Mouse (Mus musculus) lung, postnatal 0 days (tissue): ENCODE measurements around the gene Tmem120a. TPM values are rescaled to one million over a fixed set of nuclear protein-coding genes. Genes with fewer than 3 reads are reported as not detected.
A peak's percentile ranks its signal among the peaks of the same experiment; 100 is the strongest.

Experiments
- ATAC-seq: fragments of 200-750 bp; cut with Nextera tagmentation; 2 replicates; pipeline ENCODE4 v1.8.0; 2017; ENCODE audit warnings: moderate library complexity
- DNase-seq: peaks from one replicate; pipeline ENCODE4 v3.0.0-alpha.2; 2016; ENCODE audit warnings: low spot score
- H3K27ac ChIP-seq: fragments of 300-500 bp; sonication (generic); 2 replicates; pipeline ENCODE4 v1.5.1; 2014; ENCODE audit warnings: antibody characterized with exemption, mild to moderate bottlenecking, low read length, mixed read lengths
- H3K27me3 ChIP-seq: fragments of 300-500 bp; sonication (generic); replicated peaks from 2 replicates; pipeline ENCODE4 v1.6.1; 2014; ENCODE audit warnings: low read length, mixed read lengths; ENCODE audit not compliant: insufficient read depth
- H3K36me3 ChIP-seq: fragments of 300-500 bp; sonication (generic); 2 replicates; pipeline ENCODE4 v1.6.1; 2014; ENCODE audit warnings: low read length, mixed read lengths; ENCODE audit not compliant: insufficient read depth
- H3K4me1 ChIP-seq: fragments of 300-500 bp; sonication (generic); 2 replicates; pipeline ENCODE4 v1.6.1; 2014; ENCODE audit warnings: antibody characterized with exemption, low read depth, low read length, mixed read lengths; ENCODE audit not compliant: insufficient read depth
- H3K4me2 ChIP-seq: fragments of 300-500 bp; sonication (generic); replicated peaks from 2 replicates; pipeline ENCODE4 v1.6.1; 2014; ENCODE audit warnings: low read depth, mild to moderate bottlenecking, low read length, moderate library complexity, mixed read lengths
- H3K4me3 ChIP-seq: fragments of 300-500 bp; sonication (generic); 2 replicates; pipeline ENCODE4 v1.5.1; 2014; ENCODE audit warnings: low read depth, low read length
- H3K9ac ChIP-seq: fragments of 300-500 bp; sonication (generic); replicated peaks from 2 replicates; pipeline ENCODE4 v1.6.1; 2014; ENCODE audit warnings: low read depth, mild to moderate bottlenecking
- H3K9me3 ChIP-seq: fragments of 300-500 bp; sonication (generic); 2 replicates; pipeline ENCODE4 v1.6.1; 2016; ENCODE audit warnings: low read length, mixed read lengths
- CTCF ChIP-seq: IDR thresholded peaks from 2 replicates; pipeline ENCODE4 v1.5.1; 2016; ENCODE audit warnings: antibody characterized with exemption, mild to moderate bottlenecking
- EP300 ChIP-seq: IDR thresholded peaks from 2 replicates; pipeline ENCODE4 v1.6.1; 2016; ENCODE audit warnings: antibody characterized with exemption, mild to moderate bottlenecking, control low read depth
- WGBS: fragments of 180-500 bp; shearing (Covaris S2); extraction: QIAGEN DNeasy Blood & Tissue Kit; methylation state at CpG from one replicate; pipeline ENCODE4 v1.1.7; 2014; 5-methylcytosine and 5-hydroxymethylcytosine counted together
- polyA plus RNA-seq: library from polyadenylated mRNA; unstranded; fragments of >200 nt; fragmentation: Nextera tagmentation; extraction: Ambion mirVana; gene quantifications from 2 replicates; pipeline ENCODE4 v1.2.1, GENCODE M21; 2015

Tmem120a gene
- polyA plus RNA-seq, 1 experiment from 2014 or later = 45.2 TPM

GRCm38 (mm10) chr5:135707039-135707438, 37.2 kb downstream of the Tmem120a start:
- Histone ChIP-seq H3K4me2 (no peak overlapping the region), H3K9ac (no peak overlapping the region), H3K9me3 (no peaks in the 10 kb centered on the region), H3K36me3 (peaks cover 9% of the 10 kb centered on the region; the same call in 1 of the 2 replicates), H3K27ac (no peak overlapping the region), H3K27me3 (no peaks in the 10 kb centered on the region), H3K4me1 (no peaks in the 10 kb centered on the region; the same call in 1 of the 2 replicates), H3K4me3 (no peak overlapping the region)
- WGBS = 94% methylated on average over 13 of the region's 13 CpGs
- DNase-seq (no peak), ATAC-seq (no peak)
- TF ChIP-seq EP300 (no peak), CTCF (no peak)

- 88% methylated on average over 4 of the region's 4 CpGs for WGBS
- H3K9me3 ChIP-seq = no peaks in the 10 kb centered on the region
- no peak for ATAC-seq
- no peak overlapping the region for H3K4me2 ChIP-seq
- no peak overlapping the region for H3K4me3 ChIP-seq
- no peak for DNase-seq
- H3K27me3 ChIP-seq = no peaks in the 10 kb centered on the region
- no peak overlapping the region for H3K9ac ChIP-seq
- no peak overlapping the region for H3K27ac ChIP-seq
- H3K4me1 ChIP-seq = no peaks in the 10 kb centered on the region
- TF ChIP-seq EP300 (no peak), CTCF (no peak)
- peaks cover 9% of the 10 kb centered on the region; the same call in 1 of the 2 replicates for H3K36me3 ChIP-seq
Observed at GRCm38 (mm10) chr5:135705383-135705782, 38.9 kb downstream of the Tmem120a start.

DNA sequence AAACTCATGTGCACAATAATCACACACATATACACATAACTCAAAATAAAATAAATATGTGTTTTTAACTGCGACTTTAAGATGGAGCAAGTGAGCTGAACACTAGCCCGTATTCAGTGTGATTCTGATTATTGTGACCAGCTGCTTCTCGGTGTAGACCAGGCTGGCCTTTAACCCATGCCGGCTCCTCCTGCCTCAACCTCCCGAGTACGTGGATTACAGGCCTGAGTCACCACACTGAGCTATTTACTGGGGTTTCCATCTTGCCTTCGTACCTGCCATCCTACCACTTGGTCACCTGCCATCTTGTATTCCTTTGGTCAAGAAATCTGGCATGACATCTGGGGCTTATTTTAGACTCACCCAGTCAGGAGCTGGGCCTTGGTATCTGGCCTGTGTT, 40.8 kb downstream of the Tmem120a start:
- H3K9me3 ChIP-seq = no peaks in the 10 kb centered on the region
- ATAC-seq (no peak), DNase-seq (no peak)
- H3K4me1 ChIP-seq = no peaks in the 10 kb centered on the region
- H3K27me3 ChIP-seq = no peaks in the 10 kb centered on the region
- H3K4me3 ChIP-seq = no peak overlapping the region
- peaks cover 9% of the 10 kb centered on the region; the same call in 1 of the 2 replicates for H3K36me3 ChIP-seq
- H3K9ac ChIP-seq = no peak overlapping the region
- no peak overlapping the region for H3K4me2 ChIP-seq
- no peak overlapping the region for H3K27ac ChIP-seq
- TF ChIP-seq EP300 = no peak
- TF ChIP-seq CTCF = no peak
- 90% methylated on average over 7 of the region's 7 CpGs for WGBS

DNA sequence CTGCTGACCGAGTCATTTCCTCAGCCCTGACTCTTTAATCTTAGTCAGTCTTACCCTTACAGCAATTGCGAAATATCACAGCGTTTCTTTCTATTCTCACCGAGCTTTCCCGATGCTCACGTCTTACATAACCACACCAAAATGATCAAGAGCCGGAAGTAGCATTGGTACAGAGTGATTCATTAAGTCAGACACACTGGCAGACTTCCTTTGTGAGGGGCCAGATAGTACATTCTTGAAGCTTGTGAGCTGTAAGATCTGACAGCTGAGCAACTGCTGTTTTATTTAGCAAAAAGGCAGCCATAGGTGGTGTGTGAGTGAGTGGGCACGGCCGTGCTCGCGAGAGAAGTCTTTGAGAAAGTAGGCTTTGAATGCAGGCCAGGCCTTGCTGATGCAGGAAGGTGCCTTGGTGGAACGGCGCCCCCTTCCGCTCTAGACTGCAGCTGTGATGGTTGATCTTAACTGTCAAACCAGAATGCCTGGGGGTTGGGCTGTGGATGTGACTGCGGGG, 41.5 kb downstream of the Tmem120a start:
- WGBS = 22% methylated on average over 15 of the region's 15 CpGs
- peak; percentile 89 for TF ChIP-seq EP300
- peak; percentile 67 for TF ChIP-seq CTCF
- Histone ChIP-seq H3K27ac (peak overlapping the region; percentile 66), H3K27me3 (no peaks in the 10 kb centered on the region), H3K4me2 (no peak overlapping the region), H3K4me3 (no peak overlapping the region), H3K9me3 (no peaks in the 10 kb centered on the region), H3K4me1 (no peaks in the 10 kb centered on the region), H3K36me3 (peaks cover 9% of the 10 kb centered on the region; the same call in 1 of the 2 replicates), H3K9ac (no peak overlapping the region)
- ATAC-seq (peak; percentile 90), DNase-seq (peak; percentile 96)

DNA sequence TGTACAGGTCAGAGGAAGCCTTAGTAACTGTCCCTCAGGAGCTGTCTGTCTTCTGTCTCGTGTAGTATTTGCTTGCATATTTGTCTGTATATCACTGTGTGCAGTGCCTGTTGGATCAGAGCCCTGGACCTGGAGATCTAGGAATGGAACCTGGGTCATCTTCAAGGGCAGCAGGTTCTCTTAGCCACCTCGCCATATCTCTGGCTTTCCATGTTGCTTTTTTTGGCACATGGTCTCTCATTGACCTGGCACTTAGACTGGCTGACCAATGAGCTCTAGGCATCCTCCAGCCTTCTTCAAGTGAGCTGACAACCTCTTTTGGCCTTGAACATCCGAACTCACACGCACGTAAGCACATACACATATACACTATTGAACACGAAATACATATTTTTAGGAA, 42.1 kb downstream of the Tmem120a start:
- H3K9me3 ChIP-seq = no peaks in the 10 kb centered on the region
- DNase-seq = no peak
- ATAC-seq = no peak
- WGBS = 59% methylated on average over 6 of the region's 6 CpGs
- no peaks in the 10 kb centered on the region for H3K4me1 ChIP-seq
- peaks cover 9% of the 10 kb centered on the region; the same call in 1 of the 2 replicates for H3K36me3 ChIP-seq
- H3K4me3 ChIP-seq = no peak overlapping the region
- TF ChIP-seq CTCF (no peak), EP300 (no peak)
- no peak overlapping the region for H3K4me2 ChIP-seq
- peak overlapping the region; percentile 66 for H3K27ac ChIP-seq
- no peak overlapping the region for H3K9ac ChIP-seq
- H3K27me3 ChIP-seq = no peaks in the 10 kb centered on the region

DNA sequence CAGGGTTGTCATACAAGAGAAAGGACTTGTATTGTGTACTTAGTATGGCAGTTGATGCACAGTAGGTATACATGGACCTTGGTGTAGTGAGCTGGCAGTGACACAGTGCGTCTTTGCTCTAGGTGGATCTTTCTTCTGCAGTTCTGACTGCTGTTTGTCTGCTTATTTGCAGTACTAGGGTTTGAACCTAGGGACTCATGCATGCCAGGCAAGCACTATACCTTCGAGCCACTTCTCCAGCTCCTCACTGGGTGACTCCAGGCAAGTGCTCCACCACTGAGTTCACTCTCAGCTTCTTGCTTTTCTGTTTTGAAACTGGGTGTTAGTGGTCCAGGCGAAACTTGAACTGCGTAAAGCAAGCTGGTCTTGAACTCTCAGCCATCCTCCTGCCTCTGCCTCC, 42.6 kb downstream of the Tmem120a start:
- Histone ChIP-seq H3K4me1 (no peaks in the 10 kb centered on the region), H3K4me2 (no peak overlapping the region), H3K36me3 (peaks cover 5% of the 10 kb centered on the region; the same call in 1 of the 2 replicates), H3K9me3 (no peaks in the 10 kb centered on the region), H3K27me3 (no peaks in the 10 kb centered on the region), H3K9ac (no peak overlapping the region), H3K4me3 (no peak overlapping the region), H3K27ac (no peak overlapping the region)
- 99% methylated on average over 4 of the region's 4 CpGs for WGBS
- ATAC-seq (no peak), DNase-seq (no peak)
- TF ChIP-seq CTCF (no peak), EP300 (no peak)
